Mouse (Mus musculus): ENCODE measurements around the gene Cep55.

Cep55 gene

GRCm38 (mm10) chr19:38109506-38110242, 54.9 kb downstream of the Cep55 start:
- DNase-seq: no peak

DNA sequence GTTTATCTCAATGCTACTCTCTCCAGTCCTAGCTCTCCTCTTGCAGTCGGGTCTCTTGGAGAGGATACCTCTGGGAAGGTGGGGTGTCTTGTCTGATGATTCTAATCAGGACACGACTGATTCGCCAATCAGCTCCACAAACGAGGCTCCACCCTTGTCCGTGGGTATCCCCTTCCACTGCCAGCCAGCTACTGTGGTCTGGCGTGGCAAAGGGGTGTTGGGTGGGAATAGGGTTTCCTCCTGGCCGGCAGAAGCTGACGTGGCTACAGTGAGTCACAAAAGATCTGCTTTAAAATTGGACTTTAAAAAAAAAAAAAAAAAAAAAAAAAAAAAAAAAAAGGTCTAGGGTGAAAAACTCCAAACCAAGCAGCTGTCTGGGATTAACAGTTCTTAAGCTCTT, 56.2 kb downstream of the Cep55 start:
- no peak for DNase-seq

DNA sequence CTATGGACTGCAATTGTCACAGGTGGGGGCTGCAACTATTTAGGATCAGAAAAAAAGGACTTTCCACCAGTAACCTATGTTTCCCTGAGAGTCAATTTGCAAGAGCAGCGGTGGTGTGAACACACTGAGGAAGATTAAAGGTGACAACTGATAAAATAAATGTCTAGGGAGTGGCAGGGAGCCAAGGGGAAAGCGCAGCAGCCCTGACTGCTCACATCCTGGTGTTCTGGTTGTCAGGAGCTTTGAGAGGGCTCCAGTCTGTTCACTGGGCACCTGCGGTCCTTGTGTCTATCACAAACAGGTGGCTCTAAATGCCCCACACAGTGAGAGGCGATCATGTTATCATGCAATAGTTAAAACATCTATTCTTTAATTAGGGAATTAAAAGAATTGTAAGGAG, 57.8 kb downstream of the Cep55 start:
- no peak for DNase-seq

- DNase-seq: no peak
Observed at GRCm38 (mm10) chr19:38114834-38115491, 60.2 kb downstream of the Cep55 start.

DNA sequence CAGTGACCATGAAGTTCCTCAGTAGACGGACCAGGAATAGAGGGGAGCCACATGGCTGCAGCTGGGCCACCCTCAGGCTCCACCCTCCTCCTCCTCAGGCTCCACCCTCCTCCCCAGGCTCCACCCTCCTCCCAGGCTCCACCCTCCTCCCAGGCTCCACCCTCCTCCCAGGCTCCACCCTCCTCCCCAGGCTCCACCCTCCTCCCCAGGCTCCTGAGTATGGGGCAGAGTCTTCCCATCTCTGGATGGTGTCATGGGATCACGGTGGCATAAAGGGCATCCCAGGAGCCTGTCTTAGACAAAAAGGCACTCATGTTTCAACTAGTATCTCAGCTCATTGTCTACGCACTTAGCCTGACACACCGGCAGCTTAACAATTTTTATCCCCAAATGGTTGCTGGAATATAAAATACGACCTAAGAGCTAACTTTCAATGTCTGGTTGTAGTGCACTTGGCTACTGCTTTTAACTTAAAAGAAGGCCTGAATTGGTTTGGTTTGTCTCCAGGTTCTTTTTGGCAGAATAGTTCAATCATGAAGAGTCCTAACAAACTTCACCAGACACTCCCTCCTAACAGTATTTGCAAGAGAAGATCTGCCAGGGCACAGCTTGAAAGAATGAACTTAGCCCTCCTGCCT, 65.4 kb downstream of the Cep55 start:
- DNase-seq: no peak

- no peak for DNase-seq
Observed at GRCm38 (mm10) chr19:38123921-38124320, 69.1 kb downstream of the Cep55 start.
